Mouse (Mus musculus): ENCODE measurements around the gene Onecut1. TPM values are rescaled to one million over a fixed set of nuclear protein-coding genes. Genes with fewer than 3 reads are reported as not detected.

Gene Onecut1
- polyA plus RNA-seq (2014; fragmentation: Illumina TruSeq; extraction: RNeasy Lipid Tissue Mini Kit (QIAGEN cat#74804); ENCODE audit: low read depth, low replicate concordance): 14.7 TPM

DNA sequence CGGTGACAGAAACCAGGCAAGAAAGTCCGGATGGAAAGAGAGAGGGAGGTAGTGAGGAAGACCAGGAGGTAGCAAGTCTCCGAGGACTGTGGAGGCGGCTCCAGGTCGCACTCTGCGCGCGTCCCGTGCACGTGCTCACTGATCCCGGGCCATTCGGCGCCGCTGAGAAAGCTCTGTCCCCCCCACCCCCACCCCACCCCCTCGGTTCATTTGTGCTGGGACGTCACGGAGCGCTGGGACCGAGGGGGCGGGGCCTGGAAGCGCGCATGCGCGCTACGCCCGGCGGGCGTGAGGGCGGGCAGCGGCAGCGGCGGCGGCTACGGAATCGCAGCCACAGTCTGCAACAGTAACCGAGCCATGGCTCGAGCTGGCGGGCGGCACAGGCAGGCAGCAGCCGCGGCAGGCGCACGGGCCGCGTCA, at the start of gene Onecut1:
TSS of gene Onecut1 (plus strand) at position 361 of the 420 bp plus-strand sequence.

Other genes with a start within 250 kb of the Onecut1 start
- gene Fam214a, start 91.0 kb downstream of the Onecut1 start, polyA plus RNA-seq (2014; fragmentation: Illumina TruSeq; extraction: RNeasy Lipid Tissue Mini Kit (QIAGEN cat#74804); ENCODE audit: low read depth, low replicate concordance): 62.7 TPM
- gene Arpp19, start 175.7 kb downstream of the Onecut1 start, polyA plus RNA-seq (2014; fragmentation: Illumina TruSeq; extraction: RNeasy Lipid Tissue Mini Kit (QIAGEN cat#74804); ENCODE audit: low read depth, low replicate concordance): 264 TPM
- 0.77 TPM for gene Myo5a, start 209.1 kb downstream of the Onecut1 start, polyA plus RNA-seq (2014; fragmentation: Illumina TruSeq; extraction: RNeasy Lipid Tissue Mini Kit (QIAGEN cat#74804); ENCODE audit: low read depth, low replicate concordance)